Mouse (Mus musculus) B cell, adult 62 days (primary cell): ENCODE measurements around the gene Bcas1. TPM values are rescaled to one million over a fixed set of nuclear protein-coding genes. Genes with fewer than 3 reads are reported as not detected.

ENCODE experiments used
- total RNA-seq: library from RNA; stranded (reverse); gene quantifications from 4 replicates; pipeline ENCODE4 v1.2.4, GENCODE M21; 2023

Bcas1 gene
- total RNA-seq = 0.24 to 0.66 TPM in 2 of 4 replicates, not detected in the others

DNA sequence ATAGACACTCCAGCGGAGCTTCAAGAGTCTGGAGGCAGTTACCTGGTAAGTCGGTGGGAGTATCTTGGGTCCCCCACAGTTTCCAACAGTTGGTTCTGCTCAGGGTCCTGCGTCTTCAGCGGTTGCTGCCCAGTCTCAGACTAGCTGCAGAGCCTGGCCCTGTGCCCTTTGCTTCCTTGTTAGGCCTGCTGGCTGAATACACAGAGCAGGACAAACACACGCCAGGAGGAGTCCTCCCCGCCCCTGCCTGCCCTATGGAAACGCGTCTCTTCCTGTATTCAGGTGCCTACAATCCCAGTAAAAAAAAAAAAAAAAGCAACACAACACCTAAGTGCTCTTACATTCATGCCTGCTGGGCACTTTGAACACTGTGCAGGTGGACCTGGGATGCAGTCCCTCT is at the start of gene Bcas1:
TSS of gene Bcas1 (minus strand) at position 142 of the 400 bp plus-strand sequence.

Other genes with a start within 250 kb of the Bcas1 start
- 17.6 to 20.7 TPM (median 19.3 TPM) in 4 replicates for gene Pfdn4, start 68.6 kb upstream of the Bcas1 start, total RNA-seq
- not detected in 4 replicates for gene Cyp24a1, start 69.3 kb upstream of the Bcas1 start, total RNA-seq
- gene 4930470P17Rik, start 174.2 kb upstream of the Bcas1 start, total RNA-seq = not detected in 4 replicates